Mouse (Mus musculus) heart, embryonic 14.5 days (tissue): ENCODE data around the gene Ube3b. TPM values are rescaled to one million over a fixed set of nuclear protein-coding genes. Genes with fewer than 3 reads are reported as not detected.

Experiments used
- ATAC-seq: fragments of 200-750 bp; cut with Nextera tagmentation; 2 replicates; pipeline ENCODE4 v1.8.0; 2017; ENCODE audit warnings: low read depth, moderate TSS enrichment; ENCODE audit not compliant: insufficient number of reproducible peaks, insufficient read depth, low FRiP score
- H3K27ac ChIP-seq, 2 experiments: fragments of 200-500 bp in 1 of 2; fragments of 300-500 bp in 1 of 2; sonication (generic) in 1 of 2; replicated peaks in 1 of 2; 2 replicates each; pipeline ENCODE4 v1.5.1; 2012 to 2014; ENCODE audit warnings: low read depth in 2 of 2, low read length in 2 of 2, control low read depth in 1 of 2, mild to moderate bottlenecking in 1 of 2, mixed read lengths in 1 of 2; ENCODE audit not compliant: control insufficient read depth in 1 of 2, insufficient read depth in 1 of 2
- H3K27me3 ChIP-seq: fragments of 300-500 bp; sonication (generic); 2 replicates; pipeline ENCODE4 v1.6.1; 2014; ENCODE audit warnings: mild to moderate bottlenecking, low read length, control low read depth; ENCODE audit not compliant: control insufficient read depth, insufficient read depth
- H3K36me3 ChIP-seq: fragments of 300-500 bp; sonication (generic); 2 replicates; pipeline ENCODE4 v1.6.1; 2014; ENCODE audit warnings: mild to moderate bottlenecking, control low read depth, low read length, mixed read lengths; ENCODE audit not compliant: control insufficient read depth, insufficient read depth
- H3K4me1 ChIP-seq, 2 experiments: fragments of 200-500 bp in 1 of 2; fragments of 300-500 bp in 1 of 2; sonication (generic) in 1 of 2; 2 replicates each; pipeline ENCODE4 v1.6.1; 2012 to 2014; ENCODE audit warnings: low read length in 2 of 2, control low read depth in 1 of 2, mixed read lengths in 1 of 2; ENCODE audit not compliant: control insufficient read depth in 2 of 2, insufficient read depth in 2 of 2
- H3K4me2 ChIP-seq: fragments of 300-500 bp; sonication (generic); 2 replicates; pipeline ENCODE4 v1.6.1; 2014; ENCODE audit warnings: mild to moderate bottlenecking, low read length
- H3K4me3 ChIP-seq, 2 experiments: fragments of 200-500 bp in 1 of 2; fragments of 300-500 bp in 1 of 2; sonication (generic) in 1 of 2; 2 replicates each; pipeline ENCODE4 v1.5.1; 2012 to 2014; ENCODE audit warnings: low read length in 2 of 2, mild to moderate bottlenecking in 2 of 2, control low read depth in 1 of 2, low read depth in 1 of 2, moderate library complexity in 1 of 2; ENCODE audit not compliant: control insufficient read depth in 1 of 2, insufficient read depth in 1 of 2
- H3K9ac ChIP-seq: fragments of 300-500 bp; sonication (generic); 2 replicates; pipeline ENCODE4 v1.6.1; 2014; ENCODE audit warnings: mild to moderate bottlenecking, low read length
- H3K9me3 ChIP-seq: fragments of 300-500 bp; sonication (generic); 2 replicates; pipeline ENCODE4 v1.6.1; 2016; ENCODE audit warnings: low read length, control low read depth; ENCODE audit not compliant: control insufficient read depth
- WGBS: fragments of 180-500 bp; shearing (Covaris S2); extraction: QIAGEN DNeasy Blood & Tissue Kit; methylation state at CpG from one replicate; pipeline ENCODE4 v1.1.7; 2014; 5-methylcytosine and 5-hydroxymethylcytosine counted together
- polyA plus RNA-seq: library from polyadenylated mRNA; unstranded; fragments of >200 nt; fragmentation: Nextera tagmentation; extraction: Ambion mirVana; gene quantifications from 2 replicates; pipeline ENCODE4 v1.2.1, GENCODE M21; 2014

The Ube3b gene
- polyA plus RNA-seq, 1 experiment from 2014 or later, result 51.1 TPM

DNA sequence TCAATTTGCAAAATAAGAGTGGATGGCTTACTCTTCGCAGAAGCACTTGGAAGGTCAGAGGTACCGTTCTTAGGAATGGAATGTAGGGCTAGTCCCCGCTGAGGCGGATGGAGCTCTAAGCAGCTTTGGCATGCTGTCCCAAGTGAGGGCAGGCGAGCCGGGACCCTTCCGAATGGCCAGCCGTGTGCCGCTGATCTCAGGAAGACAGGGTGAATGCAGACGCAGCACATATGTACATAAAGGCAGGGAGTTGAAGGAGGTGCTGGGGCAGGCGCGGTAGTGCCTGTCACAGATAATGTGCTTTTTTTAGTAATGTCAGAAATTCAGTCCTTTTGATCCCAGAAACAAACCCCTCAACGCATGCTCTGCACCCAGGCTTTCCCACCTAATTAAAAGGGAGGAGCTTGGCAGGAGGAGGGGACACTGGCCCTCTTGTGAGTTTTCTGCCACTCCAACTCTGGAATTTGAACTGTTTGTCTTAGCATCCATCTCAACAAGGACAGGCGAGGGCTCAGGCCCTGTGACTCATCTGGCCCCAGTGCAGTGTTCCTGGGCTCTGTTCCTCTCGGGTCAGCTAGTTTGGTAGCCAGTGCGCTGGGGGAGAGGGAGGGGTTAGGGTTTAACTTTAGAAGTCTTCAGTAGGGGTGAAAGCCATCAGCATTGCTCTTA lies 32.8 kb downstream of the Ube3b start:
- H3K9ac ChIP-seq, result no peak overlapping the region
- ATAC-seq, result no peak
- H3K27ac ChIP-seq, result peak overlapping the region; percentile 38 to 50; a peak in 2 of 4 replicates

DNA sequence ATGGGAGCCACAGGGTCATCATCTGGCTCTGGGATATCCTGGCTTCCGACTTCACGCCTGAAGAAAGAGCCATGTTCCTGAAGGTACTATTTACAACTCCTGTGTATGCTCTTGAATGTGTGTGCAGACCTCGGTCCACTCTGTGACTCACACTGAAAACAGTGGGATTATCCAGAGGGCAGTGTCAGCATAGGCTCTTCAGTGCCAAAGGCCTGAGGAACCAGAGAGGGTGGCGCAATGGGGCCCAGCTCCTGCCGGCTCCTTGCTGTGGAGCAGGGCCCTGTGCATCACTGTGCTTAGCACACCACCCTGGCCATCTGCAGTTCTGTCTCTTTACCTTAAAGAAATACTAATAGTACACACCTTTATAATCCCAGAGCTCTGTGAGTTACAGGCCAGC lies 35.2 kb downstream of the Ube3b start:
- no peak overlapping the region for H3K4me3 ChIP-seq

More for the DNA sequence above, 32.8 kb downstream of the Ube3b start:
- Histone ChIP-seq H3K9me3 (no peaks in the 10 kb centered on the region), H3K4me3 (no peak overlapping the region), H3K27me3 (no peaks in the 10 kb centered on the region), H3K4me1 (peaks cover 10 to 14% of the 10 kb centered on the region in 2 experiments), H3K36me3 (peaks cover 100% of the 10 kb centered on the region), H3K4me2 (no peak overlapping the region)
- WGBS, result 33% methylated on average over 16 of the region's 16 CpGs

DNA sequence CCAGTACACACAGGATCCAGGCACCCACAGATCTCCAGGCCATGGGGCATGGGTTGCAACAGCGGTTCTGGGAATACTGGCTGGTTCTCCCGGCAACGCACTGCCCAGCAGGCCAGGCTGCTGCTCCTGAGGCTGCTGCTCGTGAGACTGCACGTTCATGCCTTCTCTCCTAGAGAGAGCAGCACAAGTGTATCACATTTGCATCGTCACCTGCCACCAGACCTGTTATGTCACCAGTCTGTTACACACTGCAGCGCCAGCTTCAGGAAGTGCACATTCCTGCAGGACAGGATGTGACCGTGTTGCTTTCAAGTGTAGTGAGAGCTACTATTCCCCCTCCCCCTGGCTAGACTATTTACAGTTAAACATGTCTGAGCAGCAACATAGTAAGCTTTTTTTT lies 36.4 kb downstream of the Ube3b start:
- ATAC-seq, result no peak
- H3K27ac ChIP-seq, result no peak overlapping the region
- 54% methylated on average over 8 of the region's 8 CpGs for WGBS
- H3K27me3 ChIP-seq, result no peaks in the 10 kb centered on the region
- peaks cover 97% of the 10 kb centered on the region for H3K36me3 ChIP-seq
- H3K4me2 ChIP-seq, result no peak overlapping the region
- H3K9me3 ChIP-seq, result no peaks in the 10 kb centered on the region
- H3K4me1 ChIP-seq, result peaks cover 10 to 14% of the 10 kb centered on the region in 2 experiments
- H3K9ac ChIP-seq, result no peak overlapping the region
- H3K4me3 ChIP-seq, result no peak overlapping the region

More for the DNA sequence above, 35.2 kb downstream of the Ube3b start:
- Histone ChIP-seq H3K9ac (no peak overlapping the region), H3K9me3 (no peaks in the 10 kb centered on the region), H3K4me1 (peaks cover 10 to 14% of the 10 kb centered on the region in 2 experiments), H3K27ac (no peak overlapping the region), H3K4me2 (no peak overlapping the region), H3K36me3 (peaks cover 100% of the 10 kb centered on the region), H3K27me3 (no peaks in the 10 kb centered on the region)
- no peak for ATAC-seq
- 92% methylated on average over 5 of the region's 5 CpGs for WGBS

DNA sequence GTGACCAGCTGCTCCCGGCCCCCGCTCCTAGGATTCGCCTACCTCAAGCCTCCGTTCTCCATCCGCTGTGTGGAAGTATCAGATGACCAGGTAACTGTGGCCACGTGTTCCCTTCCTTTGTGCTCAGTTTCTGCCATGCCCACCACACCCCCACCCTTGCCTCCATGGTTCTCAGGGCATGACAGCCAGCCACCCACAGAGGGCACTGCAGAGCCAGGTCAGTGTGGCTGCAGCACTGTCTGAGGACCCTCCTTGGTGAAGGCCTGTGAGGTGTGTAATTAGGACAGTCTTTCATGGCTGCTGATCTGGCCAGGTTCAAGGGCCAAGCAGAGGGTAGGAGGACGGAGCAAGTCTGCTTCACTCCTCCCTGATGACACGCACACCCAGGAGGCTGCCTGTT lies 38.1 kb downstream of the Ube3b start:
- no peak overlapping the region for H3K27ac ChIP-seq
- H3K36me3 ChIP-seq, result peaks cover 80% of the 10 kb centered on the region
- no peak overlapping the region for H3K9ac ChIP-seq
- H3K9me3 ChIP-seq, result no peaks in the 10 kb centered on the region
- peaks cover 3 to 9% of the 10 kb centered on the region in 2 experiments for H3K4me1 ChIP-seq
- no peaks in the 10 kb centered on the region for H3K27me3 ChIP-seq
- H3K4me2 ChIP-seq, result no peak overlapping the region
- H3K4me3 ChIP-seq, result no peak overlapping the region
- 78% methylated on average over 8 of the region's 8 CpGs for WGBS
- no peak for ATAC-seq

DNA sequence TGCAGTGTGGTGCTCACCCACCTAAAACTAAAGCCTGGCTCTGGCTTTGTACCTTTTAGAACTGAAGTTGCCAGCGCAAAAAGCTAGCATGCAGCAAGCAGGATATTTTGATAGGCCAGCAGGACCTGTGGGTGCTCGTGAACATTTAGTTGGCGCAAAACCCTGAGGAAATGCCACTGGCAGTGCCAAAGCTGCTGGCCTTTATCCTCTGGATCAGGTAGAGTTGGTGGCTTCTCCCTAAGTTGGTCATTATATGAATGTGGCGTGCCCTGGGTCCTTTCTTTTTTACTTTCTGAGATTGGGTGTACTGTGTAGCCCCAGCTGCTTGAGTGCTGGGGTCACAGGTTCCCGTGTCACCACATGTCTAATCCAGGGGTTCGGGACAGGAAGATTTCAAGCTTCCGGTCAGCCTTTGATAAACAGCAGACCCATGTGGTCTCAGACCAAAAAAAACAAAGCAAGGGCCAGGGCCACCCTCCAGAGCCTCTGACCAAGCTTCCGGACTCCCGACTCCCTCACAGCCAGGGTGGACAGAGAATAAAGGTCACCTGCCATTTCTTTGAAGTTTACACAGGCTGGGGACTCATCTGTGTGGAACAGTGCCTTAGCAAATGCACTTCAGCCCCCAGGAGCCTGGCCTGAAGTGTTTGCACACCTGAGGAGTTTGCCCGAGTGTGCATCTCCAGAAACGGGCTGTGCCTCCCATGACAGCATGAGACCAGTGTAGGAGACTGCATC lies 41.3 kb downstream of the Ube3b start:
- Histone ChIP-seq H3K4me1 (peaks cover 0 to 6% of the 10 kb centered on the region in 2 experiments; a peak in 2 of 4 replicates), H3K27ac (no peak overlapping the region), H3K4me3 (no peak overlapping the region), H3K36me3 (peaks cover 48% of the 10 kb centered on the region), H3K9ac (no peak overlapping the region), H3K9me3 (no peaks in the 10 kb centered on the region), H3K4me2 (no peak overlapping the region), H3K27me3 (no peaks in the 10 kb centered on the region)
- ATAC-seq, result no peak
- 52% methylated on average over 11 of the region's 11 CpGs for WGBS

DNA sequence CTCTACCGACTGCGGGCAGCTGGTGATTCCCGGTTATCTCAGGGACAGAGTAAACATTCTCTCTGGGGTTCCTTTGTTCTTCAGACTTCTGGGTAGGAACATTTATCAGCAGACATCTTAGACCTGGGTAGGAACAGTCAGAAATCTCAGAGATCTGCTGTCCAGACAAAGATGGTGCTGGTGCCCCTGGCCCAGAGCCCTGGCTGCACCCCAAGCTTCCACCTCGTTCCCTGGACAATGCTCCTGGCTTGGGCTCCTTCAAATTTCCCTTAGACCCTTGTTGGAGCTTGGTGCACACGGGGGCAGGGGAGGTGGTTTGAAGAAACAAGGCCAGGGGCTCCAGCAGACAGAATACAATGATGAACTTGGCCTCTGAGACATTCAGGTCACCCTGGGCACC lies 42.2 kb downstream of the Ube3b start:
- 21% methylated on average over 5 of the region's 5 CpGs for WGBS
- Histone ChIP-seq H3K27me3 (no peaks in the 10 kb centered on the region), H3K4me1 (peaks cover 0 to 4% of the 10 kb centered on the region in 2 experiments; a peak in 1 of 4 replicates), H3K9ac (no peak overlapping the region), H3K4me3 (no peak overlapping the region), H3K4me2 (no peak overlapping the region), H3K36me3 (peaks cover 40% of the 10 kb centered on the region), H3K9me3 (no peaks in the 10 kb centered on the region), H3K27ac (no peak overlapping the region)
- no peak for ATAC-seq

DNA sequence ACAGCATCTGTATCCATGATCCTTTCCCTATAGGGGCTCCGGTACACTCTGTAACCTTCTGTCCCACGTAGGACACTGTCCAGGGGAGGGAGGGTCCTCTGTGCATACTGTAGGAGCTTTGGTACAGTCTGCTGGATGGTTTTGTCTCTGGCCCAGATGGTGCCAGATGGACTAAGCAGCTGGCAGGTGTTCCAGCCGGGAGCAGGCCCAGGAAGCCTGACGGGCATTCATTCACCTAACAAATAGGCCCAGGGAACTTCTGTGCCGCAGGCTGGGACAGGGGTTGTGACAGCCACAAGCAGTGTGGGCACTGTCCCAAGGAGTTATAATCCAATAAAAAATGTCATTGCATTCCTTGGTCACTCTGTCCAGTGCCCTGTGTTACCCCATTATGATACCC lies 43.6 kb downstream of the Ube3b start:
- Histone ChIP-seq H3K36me3 (peaks cover 26% of the 10 kb centered on the region), H3K27ac (no peak overlapping the region), H3K4me1 (peaks cover 0 to 4% of the 10 kb centered on the region in 2 experiments; a peak in 1 of 4 replicates), H3K4me3 (no peak overlapping the region), H3K4me2 (no peak overlapping the region), H3K27me3 (no peaks in the 10 kb centered on the region), H3K9ac (no peak overlapping the region), H3K9me3 (no peaks in the 10 kb centered on the region)
- ATAC-seq, result no peak
- 87% methylated on average over 5 of the region's 5 CpGs for WGBS
